8 mouse cellular contexts compared by ENCODE assay signal in the genomic region with DNA sequence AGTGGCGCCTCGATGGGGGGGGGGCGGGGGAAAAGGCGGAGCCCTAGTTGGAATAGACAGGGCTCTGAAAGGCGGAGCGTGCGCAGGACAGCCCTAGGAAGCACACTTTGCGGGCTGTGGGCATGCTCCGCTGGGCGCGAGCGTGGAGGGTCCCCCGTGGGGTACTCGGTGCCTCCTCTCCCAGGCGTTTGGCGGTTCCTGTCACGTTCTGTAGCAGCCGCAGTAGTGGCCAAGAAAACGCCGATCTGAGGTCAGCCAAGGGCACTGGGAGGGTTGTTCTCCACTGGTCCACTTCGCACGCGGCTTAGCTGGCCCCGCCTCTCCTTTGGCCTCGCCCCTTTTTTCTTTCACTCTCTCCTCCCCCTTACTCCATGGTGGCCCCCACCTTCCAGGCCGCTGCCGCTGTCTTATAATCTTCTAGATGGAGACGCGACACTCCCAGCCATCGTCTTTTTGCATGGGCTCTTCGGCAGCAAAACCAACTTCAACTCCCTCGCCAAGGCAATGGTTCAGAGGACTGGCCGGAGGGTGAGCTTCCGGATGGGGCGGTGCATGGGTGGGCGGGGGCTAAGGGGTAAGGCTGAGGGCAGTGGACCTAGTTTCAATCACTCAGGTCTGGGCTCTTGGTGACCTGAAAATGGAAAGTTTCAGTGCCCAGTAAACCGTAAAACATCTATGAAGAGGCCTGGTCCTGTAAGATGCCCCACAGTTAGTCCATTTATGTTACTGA. TPM values are rescaled to one million over a fixed set of nuclear protein-coding genes. Genes with fewer than 3 reads are reported as not detected.
A peak's percentile ranks its signal among the peaks of the same experiment; 100 is the strongest.
DNase-seq lines count a peak whose midpoint lies in the region; ATAC-seq lines count a peak whose summit lies in the region.

No protein-coding gene starts in this region.

- DNase-seq in Muller cell, postnatal 12 days (ENCODE audit: inconsistent ontology term): peak; percentile 94
- DNase-seq in cerebellum, adult 9-11 months: peak; percentile 93
- peak; percentile 84 for DNase-seq in frontal cortex, adult 2 months (ENCODE audit: extremely low spot score in 1 of 2, low spot score in 1 of 2)
- peak; percentile 86 to 91 for DNase-seq in layer of hippocampus, postnatal 36 days
- peak; percentile 88 for DNase-seq in lung, postnatal 25 days (ENCODE audit: low spot score)
- DNase-seq in retina, adult 2 months (ENCODE audit: low read depth, low spot score): peak; percentile 65
- peak; percentile 86 for DNase-seq in thymus, postnatal 25 days

- WGBS in hindbrain, embryonic 12.5 days: under 1% methylated on average over 36 of the region's 37 CpGs

- H3K9me3 ChIP-seq in hindbrain, embryonic 12.5 days (replicated peaks): no peaks in the 10 kb centered on the region

- H3K27ac ChIP-seq in hindbrain, embryonic 12.5 days: peak overlapping the region; percentile 92

- ATAC-seq in hindbrain, embryonic 12.5 days (ENCODE audit: low FRiP score): peak; percentile 82

- H3K27me3 ChIP-seq in hindbrain, embryonic 12.5 days: no peaks in the 10 kb centered on the region

- peaks cover 35% of the 10 kb centered on the region for H3K4me1 ChIP-seq in hindbrain, embryonic 12.5 days

- H3K9ac ChIP-seq in hindbrain, embryonic 12.5 days: peak overlapping the region; percentile 66

- H3K4me3 ChIP-seq in hindbrain, embryonic 12.5 days: peak overlapping the region; percentile 58

- H3K36me3 ChIP-seq in hindbrain, embryonic 12.5 days: no peaks in the 10 kb centered on the region; the same call in 1 of the 2 replicates

- peak overlapping the region; percentile 61 for H3K4me2 ChIP-seq in hindbrain, embryonic 12.5 days (replicated peaks)

RNA-seq across cellular contexts. Expression of gene Abhd11, which starts 0.8 kb away (rescaled TPM):
- 68.4 and 80.5 TPM in 2 replicates for polyA plus RNA-seq in frontal cortex, adult 2 months (2012; rRNA removed)
- 47.4 and 51.0 TPM in 2 replicates for polyA plus RNA-seq in hindbrain, embryonic 12.5 days (2016; fragmentation: Nextera tagmentation; extraction: Ambion mirVana)
- total RNA-seq in layer of hippocampus, postnatal 36 days (2021): 10 to 100 TPM; 27.7 to 33.1 TPM

RNA-seq across cellular contexts. Expression of gene Stx1a, which starts 13.5 kb away (rescaled TPM):
- 345 and 362 TPM in 2 replicates for polyA plus RNA-seq in frontal cortex, adult 2 months (2012; rRNA removed)
- polyA plus RNA-seq in hindbrain, embryonic 12.5 days (2016; fragmentation: Nextera tagmentation; extraction: Ambion mirVana): 34.3 and 38.7 TPM in 2 replicates
- 10 to 100 TPM; 96.3 to 96.4 TPM for total RNA-seq in layer of hippocampus, postnatal 36 days (2021)

RNA-seq across cellular contexts. Expression of gene Cldn3, which starts 23.7 kb away (rescaled TPM):
- polyA plus RNA-seq in frontal cortex, adult 2 months (2012; rRNA removed): 0.34 and 1.1 TPM in 2 replicates
- polyA plus RNA-seq in hindbrain, embryonic 12.5 days (2016; fragmentation: Nextera tagmentation; extraction: Ambion mirVana): 8.2 and 18.3 TPM in 2 replicates
- under 1 TPM; 0.61 to 0.92 TPM for total RNA-seq in layer of hippocampus, postnatal 36 days (2021)

RNA-seq across cellular contexts. Expression of gene Dnajc30, which starts 54.2 kb away (rescaled TPM):
- 49.4 and 55.7 TPM in 2 replicates for polyA plus RNA-seq in frontal cortex, adult 2 months (2012; rRNA removed)
- polyA plus RNA-seq in hindbrain, embryonic 12.5 days (2016; fragmentation: Nextera tagmentation; extraction: Ambion mirVana): 28.9 and 34.4 TPM in 2 replicates
- total RNA-seq in layer of hippocampus, postnatal 36 days (2021): 10 to 100 TPM; 38.3 to 38.4 TPM

RNA-seq across cellular contexts. Expression of gene Bud23, which starts 55.0 kb away (rescaled TPM):
- polyA plus RNA-seq in frontal cortex, adult 2 months (2012; rRNA removed): 75.7 and 79.1 TPM in 2 replicates
- 113 and 119 TPM in 2 replicates for polyA plus RNA-seq in hindbrain, embryonic 12.5 days (2016; fragmentation: Nextera tagmentation; extraction: Ambion mirVana)
- 10 to 100 TPM; 49.4 to 60.1 TPM for total RNA-seq in layer of hippocampus, postnatal 36 days (2021)

Comparison
In these comparisons a context has a peak if more than half of its experiments do, and no peak if none do; other contexts are left out.
1. Peak in every context shown above with its lines: DNase-seq, ATAC-seq, H3K4me3 ChIP-seq and H3K27ac ChIP-seq.